Mouse (Mus musculus): ENCODE measurements around the gene Per1.
A peak's percentile ranks its signal among the peaks of the same experiment; 100 is the strongest.

GRCm38 (mm10) chr11:69110319-69111046 lies 15.5 kb downstream of the Per1 start:
- peak; percentile 35; the same call in 1 of the 2 replicates for TF ChIP-seq POLR2A (IDR thresholded peaks at IDR 0.05; ENCODE audit: low read depth, low read length)
- TF ChIP-seq CTCF (IDR thresholded peaks at IDR 0.05; ENCODE audit: extremely low read depth, insufficient read length, insufficient replicate concordance, low read depth, low read length) = no peak

All from small intestine, adult 2 months (tissue).